Comparison of ENCODE assay signal across 12 mouse cellular contexts in the genomic region with DNA sequence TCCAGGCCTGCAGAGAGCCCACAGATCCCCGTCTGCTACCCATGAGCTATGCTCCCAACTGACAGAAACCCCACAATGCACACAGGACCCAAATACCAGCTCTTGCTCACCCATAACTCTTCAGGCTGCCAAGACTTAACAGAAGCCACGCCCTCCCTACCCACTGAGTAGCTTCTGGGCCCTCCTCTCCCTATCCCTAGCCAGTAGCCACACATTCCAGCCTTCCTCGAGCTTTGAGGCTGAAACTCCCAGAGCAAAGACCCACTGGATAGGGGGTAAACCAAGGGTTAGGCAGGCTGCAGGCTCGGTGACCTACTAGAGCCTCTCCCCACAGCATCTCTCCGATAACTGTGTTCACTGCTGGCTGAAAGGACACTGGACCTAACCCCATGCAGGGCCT. TPM values are rescaled to one million over a fixed set of nuclear protein-coding genes. Genes with fewer than 3 reads are reported as not detected.
A peak's percentile ranks its signal among the peaks of the same experiment; 100 is the strongest.
DNase-seq lines count a peak whose midpoint lies in the region; ATAC-seq and TF ChIP-seq lines count a peak whose summit lies in the region.
"Had no signal": no experiment of that assay in that cellular context is flagged by ENCODE, and none has a peak within 500 bp of the region (broad histone marks: within the 10 kb centered on the region; RNA-seq: fewer than 3 reads in every experiment).

No protein-coding gene starts in this region.

- peak overlapping the region; percentile 83 to 96 for H3K27ac ChIP-seq in heart, embryonic 14.5 days (replicated peaks in 1 of 2; ENCODE audit: control insufficient read depth in 1 of 2, insufficient read depth in 1 of 2, low read depth in 2 of 2, low read length in 2 of 2)
- H3K27ac ChIP-seq in testis, adult 2 months (ENCODE audit: control insufficient read depth, insufficient read depth, low read depth, low read length): 0 out of 2 replicates have a peak overlapping the region, but pooled peaks have one; percentile 2
- H3K27ac ChIP-seq: embryonic facial prominence, embryonic 12.5 days had no signal

- intact Hi-C loops in heart, postnatal 36 days (cut with DNase I): no loop called here

- H3K9ac ChIP-seq in heart, embryonic 14.5 days (ENCODE audit: low read length): peak overlapping the region; percentile 62
- H3K9ac ChIP-seq: embryonic facial prominence, embryonic 12.5 days had no signal

- peaks cover 79 to 89% of the 10 kb centered on the region in 2 experiments for H3K4me1 ChIP-seq in heart, embryonic 14.5 days (ENCODE audit: control insufficient read depth in 2 of 2, insufficient read depth in 2 of 2, low read length in 2 of 2)
- peaks cover 20% of the 10 kb centered on the region for H3K4me1 ChIP-seq in testis, adult 2 months (ENCODE audit: control insufficient read depth, insufficient read depth, low read length)

- H3K36me3 ChIP-seq in heart, embryonic 14.5 days (ENCODE audit: control insufficient read depth, insufficient read depth, low read length): peaks cover 26% of the 10 kb centered on the region
- H3K36me3 ChIP-seq in testis, adult 2 months (ENCODE audit: control insufficient read depth, insufficient read depth, low read length): no peaks in the 10 kb centered on the region
- H3K36me3 ChIP-seq: embryonic facial prominence, embryonic 12.5 days had no signal

- H3K4me2 ChIP-seq in heart, embryonic 14.5 days (ENCODE audit: low read length): peak overlapping the region; percentile 87
- H3K4me2 ChIP-seq: embryonic facial prominence, embryonic 12.5 days had no signal

- H3K27me3 ChIP-seq in heart, embryonic 14.5 days (ENCODE audit: control insufficient read depth, insufficient read depth, low read length): no peaks in the 10 kb centered on the region
- no peaks in the 10 kb centered on the region for H3K27me3 ChIP-seq in testis, adult 2 months (ENCODE audit: control insufficient read depth, insufficient read depth, low read length)
- H3K27me3 ChIP-seq: embryonic facial prominence, embryonic 12.5 days had no signal

- WGBS in heart, embryonic 14.5 days: 51% methylated on average over 5 of the region's 5 CpGs

- TF ChIP-seq POLR2A in testis, adult 2 months (IDR thresholded peaks at IDR 0.05; ENCODE audit: control insufficient read depth, low read depth, low read length): no peak

- DNase-seq in heart, postnatal 36 days: no peak
- no peak for DNase-seq in testis, postnatal 14 days (ENCODE audit: low spot score)
- peak; percentile 69 for DNase-seq in kidney, adult 9 months
- DNase-seq in spleen, postnatal 14 days (ENCODE audit: low spot score in 2 of 2): no peak
- no peak for DNase-seq in left cerebral cortex, adult 8-10 months (ENCODE audit: low spot score in 2 of 2)
- DNase-seq: cerebellum, adult 11 months had no signal

- ATAC-seq in heart, embryonic 14.5 days (ENCODE audit: insufficient number of reproducible peaks, insufficient read depth, low FRiP score, low read depth): no peak
- ATAC-seq: hindbrain, embryonic 16.5 days had no signal

- 0 out of 4 replicates have a peak overlapping the region, but pooled peaks of 1 of the 2 experiments have one; percentile 1 for H3K4me3 ChIP-seq in heart, embryonic 14.5 days (ENCODE audit: control insufficient read depth in 1 of 2, insufficient read depth in 1 of 2, low read depth in 1 of 2, low read length in 2 of 2)
- H3K4me3 ChIP-seq in testis, adult 2 months (ENCODE audit: control insufficient read depth, low read depth, low read length): no peak overlapping the region
- H3K4me3 ChIP-seq: embryonic facial prominence, embryonic 12.5 days had no signal

- H3K9me3 ChIP-seq in heart, embryonic 14.5 days (ENCODE audit: control insufficient read depth, low read length): no peaks in the 10 kb centered on the region
- H3K9me3 ChIP-seq: embryonic facial prominence, embryonic 12.5 days had no signal

- TF ChIP-seq CTCF in testis, adult 2 months (IDR thresholded peaks at IDR 0.05; ENCODE audit: control insufficient read depth, insufficient read depth, insufficient replicate concordance, low read depth, low read length): no peak

RNA-seq across cellular contexts. Expression of gene Rab11fip5, which starts 5.7 kb away (rescaled TPM):
- polyA plus RNA-seq in heart, embryonic 14.5 days (2014; fragmentation: Nextera tagmentation; extraction: Ambion mirVana): 36.5 and 42.2 TPM in 2 replicates
- total RNA-seq in heart, postnatal 36 days (2021): 10 to 100 TPM; 65.0 to 67.0 TPM
- 160 and 184 TPM in 2 replicates for polyA plus RNA-seq in testis, adult 2 months (2012; rRNA removed)
- 10 to 100 TPM; 76.8 to 87.2 (median 83.1) TPM for total RNA-seq in left cerebral cortex, adult 8-10 months (2022)

RNA-seq across cellular contexts. Expression of gene Sfxn5, which starts 35.5 kb away (rescaled TPM):
- 2.7 and 3.1 TPM in 2 replicates for polyA plus RNA-seq in heart, embryonic 14.5 days (2014; fragmentation: Nextera tagmentation; extraction: Ambion mirVana)
- 1 to 10 TPM; 3.4 to 4.1 TPM for total RNA-seq in heart, postnatal 36 days (2021)
- 0.80 and 1.1 TPM in 2 replicates for polyA plus RNA-seq in testis, adult 2 months (2012; rRNA removed)
- 100 to 1,000 TPM; 177 to 201 (median 188) TPM for total RNA-seq in left cerebral cortex, adult 8-10 months (2022)

RNA-seq across cellular contexts. Expression of gene Noto, which starts 55.0 kb away (rescaled TPM):
- not detected in 2 replicates for polyA plus RNA-seq in heart, embryonic 14.5 days (2014; fragmentation: Nextera tagmentation; extraction: Ambion mirVana)
- total RNA-seq in heart, postnatal 36 days (2021): not detected
- polyA plus RNA-seq in testis, adult 2 months (2012; rRNA removed): not detected in 2 replicates
- total RNA-seq in left cerebral cortex, adult 8-10 months (2022): not detected
- polyA plus RNA-seq: embryonic facial prominence, embryonic 12.5 days; hindbrain, embryonic 16.5 days; neural tube, embryonic 11.5 days; thymus, postnatal 0 days had no signal

Comparison
In these comparisons a context has a peak if more than half of its experiments do, and no peak if none do; other contexts are left out.
1. RNA of gene Sfxn5, which starts 35.5 kb away (total RNA-seq): 177 to 201 TPM in left cerebral cortex, adult 8-10 months; 3.4 to 4.1 TPM in heart, postnatal 36 days; every median in the first group is over 10 times any median in the second.